Mouse (Mus musculus) CH12F3 (cell line): Measurements from ENCODE around the gene Nme7.

ENCODE experiments used
- in situ Hi-C: fragments of 300-500 bp; cut with MboI; formaldehyde crosslinking; loops from 2 replicates; pipeline ENCODE4 v1.14.3; 2020; ENCODE audit warnings: low sequenced_read_pairs

Nme7 gene

DNA sequence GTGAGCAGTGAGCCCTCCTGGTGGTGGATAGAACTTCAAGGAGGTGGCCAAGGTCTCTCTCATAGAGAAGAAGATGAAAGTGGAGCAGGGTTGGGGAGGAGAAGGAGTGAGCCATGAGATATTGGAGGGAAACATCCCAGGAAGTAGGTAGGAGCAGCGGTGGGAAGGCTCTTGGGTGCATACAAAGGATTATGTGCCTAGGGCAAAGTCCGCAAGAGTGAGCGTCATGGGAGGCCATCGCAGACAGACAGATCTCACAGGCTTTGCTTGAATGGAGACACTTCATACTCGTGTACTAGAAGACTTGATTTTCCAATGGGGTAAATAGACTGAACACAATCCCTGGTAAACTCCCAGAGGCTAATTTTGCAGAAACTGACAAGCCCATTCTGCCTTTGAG is 14.6 kb downstream of the Nme7 start:
- in situ Hi-C loops, result loop anchor here (25.0 kb wide), 1 partner anchor 819 kb away; no protein-coding TSS in a partner anchor

DNA sequence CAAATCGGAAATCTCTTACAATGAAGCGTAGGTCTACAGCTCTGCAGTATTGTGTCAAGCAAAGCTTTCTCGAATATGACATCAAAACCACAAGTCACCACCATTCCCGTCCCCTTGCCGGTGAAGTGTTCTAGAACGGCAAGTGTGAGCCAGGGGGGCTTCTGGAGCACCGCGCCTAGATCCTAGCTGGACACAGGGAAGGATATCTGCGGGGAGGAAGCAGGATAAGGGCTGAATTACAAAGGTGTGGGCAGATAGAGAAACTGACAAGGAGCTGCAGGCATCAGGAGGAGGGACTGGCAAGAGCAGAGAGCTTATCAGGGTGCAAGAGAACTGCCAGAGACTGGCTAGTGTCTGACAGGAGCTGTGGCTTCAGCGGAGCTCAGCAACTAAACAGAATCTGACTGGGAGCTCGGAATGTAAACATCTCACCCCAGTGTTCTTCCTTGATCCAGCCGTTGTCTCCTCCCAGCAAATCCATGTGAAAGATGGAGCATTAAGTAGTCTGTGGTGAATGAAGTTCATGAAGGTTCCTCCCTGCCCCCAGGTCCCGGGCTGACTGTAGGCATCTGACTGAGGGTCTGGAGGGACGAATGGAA is 15.7 kb downstream of the Nme7 start:
- in situ Hi-C loops, result loop anchor here (25.0 kb wide), 1 partner anchor 818 kb away; no protein-coding TSS in a partner anchor

DNA sequence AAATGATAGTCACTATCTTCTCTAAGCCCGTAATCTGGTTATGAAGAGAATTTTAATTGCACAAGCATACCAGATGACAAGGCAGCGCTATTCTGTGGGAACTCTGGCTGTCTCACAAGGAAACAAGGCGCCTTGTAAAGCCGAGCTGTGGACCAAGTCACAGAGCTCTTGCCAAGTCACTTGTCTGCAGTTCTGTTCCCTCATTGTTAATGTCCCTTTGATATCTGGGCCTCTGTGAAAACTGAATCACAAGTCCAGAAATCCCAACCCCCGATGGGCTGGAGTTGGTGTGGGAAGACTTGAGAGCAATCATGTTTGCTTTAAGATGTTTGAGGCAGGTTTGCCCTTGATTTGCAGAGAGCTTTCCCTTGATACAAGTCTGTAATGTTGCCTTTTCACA is 16.8 kb downstream of the Nme7 start:
- in situ Hi-C loops, result loop anchor here (25.0 kb wide), 1 partner anchor 817 kb away; no protein-coding TSS in a partner anchor

DNA sequence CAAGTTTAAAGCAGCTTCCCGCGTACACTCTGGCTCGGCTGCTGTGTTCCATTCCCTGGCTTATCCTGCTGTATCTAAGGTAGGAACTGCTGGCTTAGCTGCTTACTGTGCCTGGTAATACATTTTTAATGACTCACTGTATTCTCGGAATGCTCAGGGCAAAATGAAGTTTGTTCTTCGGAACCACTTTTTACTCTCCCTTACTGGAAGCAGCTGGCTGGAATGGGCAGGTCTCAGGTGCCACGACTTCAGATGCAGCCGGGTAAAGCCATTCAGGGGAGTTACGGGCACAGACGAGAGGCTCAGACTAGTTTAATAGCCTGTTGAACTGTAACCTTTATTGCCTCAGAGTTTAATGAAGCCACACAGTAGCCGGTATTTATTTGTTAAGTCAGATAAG is 17.5 kb downstream of the Nme7 start:
- in situ Hi-C loops, result loop anchor here (25.0 kb wide), 1 partner anchor 816 kb away; no protein-coding TSS in a partner anchor

DNA sequence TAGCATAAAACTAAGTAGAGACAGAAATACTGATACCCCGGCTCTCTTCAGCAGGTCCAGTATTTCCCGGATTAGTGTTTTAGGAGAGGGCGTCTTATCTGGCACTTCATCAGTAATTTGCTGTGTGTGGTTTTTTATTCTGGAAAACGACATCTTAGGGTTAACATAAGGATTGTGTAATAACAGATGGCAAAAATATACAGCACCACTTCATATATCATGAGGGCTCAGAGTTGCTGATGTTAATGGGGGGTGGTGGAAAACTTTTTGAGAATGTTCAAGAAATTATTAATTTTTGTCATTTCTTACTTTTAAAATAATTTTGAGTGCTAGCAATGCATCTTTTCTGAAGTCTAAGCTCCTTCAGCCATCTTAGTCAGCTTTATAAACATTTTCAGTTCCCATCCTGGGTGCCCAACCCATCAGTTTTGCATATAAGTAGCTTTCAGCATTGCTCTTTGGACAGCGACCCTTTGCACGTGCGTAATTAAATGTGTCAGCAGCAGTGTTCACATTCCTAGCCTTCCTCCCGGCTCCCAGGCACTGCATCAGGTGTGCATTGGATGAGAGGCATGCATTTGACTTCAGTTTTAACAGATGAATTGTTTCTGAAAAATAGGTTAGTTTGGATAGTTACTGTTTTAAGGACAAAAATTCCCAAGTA is 19.2 kb downstream of the Nme7 start:
- in situ Hi-C loops, result loop anchor here (25.0 kb wide), 1 partner anchor 814 kb away; no protein-coding TSS in a partner anchor

DNA sequence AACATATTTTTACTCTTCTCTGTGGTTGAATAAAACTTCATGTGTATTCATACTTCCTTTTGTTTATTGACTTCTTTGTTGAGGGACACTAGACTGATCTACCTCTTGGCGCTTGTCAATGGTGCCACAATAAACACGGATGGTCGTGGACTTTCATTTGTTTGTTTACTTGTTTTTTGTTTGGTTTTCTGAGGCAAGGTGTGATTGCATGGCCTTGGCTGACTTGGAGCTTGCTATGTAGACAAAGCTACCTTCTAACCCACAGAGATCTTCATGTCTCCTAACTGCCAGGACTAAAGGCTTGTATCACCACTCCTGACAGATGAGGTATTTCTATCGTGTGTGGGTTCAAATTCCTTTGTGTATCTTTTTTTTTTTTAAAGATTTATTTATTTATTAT is 20.3 kb downstream of the Nme7 start:
- in situ Hi-C loops, result loop anchor here (25.0 kb wide), 1 partner anchor 813 kb away; no protein-coding TSS in a partner anchor

DNA sequence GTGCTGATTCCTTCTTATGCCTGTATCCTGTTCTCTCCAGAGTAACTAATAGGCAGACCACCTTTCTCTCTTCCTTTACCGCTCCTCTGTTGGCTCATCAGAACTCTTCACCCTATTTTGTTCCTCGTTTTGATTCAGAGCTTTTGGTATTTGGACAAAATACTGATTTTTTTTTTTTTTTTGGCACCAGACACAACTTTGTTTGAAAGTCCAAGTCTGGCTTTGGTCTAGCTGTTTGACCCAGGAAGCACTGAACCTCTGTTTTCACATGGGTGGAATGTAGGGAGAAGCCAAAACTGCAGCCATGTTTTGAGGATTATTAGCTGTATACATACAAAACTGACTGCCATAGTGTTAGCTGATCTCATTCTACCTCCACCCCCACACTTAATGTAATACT is 21.0 kb downstream of the Nme7 start:
- in situ Hi-C loops, result loop anchor here (25.0 kb wide), 1 partner anchor 812 kb away; no protein-coding TSS in a partner anchor

DNA sequence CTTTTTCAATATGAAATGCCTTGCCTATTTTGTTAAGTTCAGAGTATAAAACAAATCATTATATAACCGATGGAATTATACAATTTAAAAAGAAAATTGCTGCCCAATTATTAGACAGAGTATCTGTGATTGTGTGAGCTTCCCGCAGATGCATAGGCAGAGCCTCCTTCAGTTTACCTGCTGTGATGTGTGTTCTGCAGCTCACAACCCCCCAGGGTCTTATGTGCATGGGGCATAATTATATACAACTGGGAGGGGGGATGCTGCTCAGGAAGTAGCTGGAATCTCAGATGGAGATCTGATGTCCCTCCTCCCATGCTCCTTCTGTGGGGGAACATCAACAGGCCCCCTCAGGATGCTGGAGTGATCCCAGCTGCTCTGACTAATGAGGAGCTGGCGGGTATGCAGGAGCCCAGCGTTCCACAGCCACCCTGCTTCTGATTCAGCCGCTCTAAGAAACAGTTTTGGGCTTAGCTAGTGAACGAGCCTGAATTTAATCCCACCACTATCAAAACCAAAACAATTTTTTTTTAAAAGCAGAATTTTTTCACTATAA is 22.8 kb downstream of the Nme7 start:
- in situ Hi-C loops, result no loop called here

DNA sequence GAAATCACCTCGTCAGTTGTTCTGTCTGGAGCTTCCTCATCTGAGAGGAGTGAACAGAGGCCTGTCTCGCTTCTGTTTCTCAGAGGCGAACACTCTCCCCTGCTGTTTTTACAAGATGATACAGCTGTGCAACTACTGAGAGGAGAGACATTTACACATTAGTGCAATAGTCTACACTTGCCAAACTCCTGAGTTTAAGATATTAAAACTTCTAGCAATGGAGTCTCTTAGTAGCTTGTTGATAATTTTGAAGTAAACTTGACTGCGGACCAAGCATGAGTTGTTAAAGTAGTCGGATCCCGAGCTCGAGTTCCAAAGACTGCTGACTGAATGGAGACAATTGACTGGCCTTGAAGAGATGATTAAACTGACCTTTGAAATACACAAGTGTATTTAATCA is 23.8 kb downstream of the Nme7 start:
- in situ Hi-C loops, result no loop called here

DNA sequence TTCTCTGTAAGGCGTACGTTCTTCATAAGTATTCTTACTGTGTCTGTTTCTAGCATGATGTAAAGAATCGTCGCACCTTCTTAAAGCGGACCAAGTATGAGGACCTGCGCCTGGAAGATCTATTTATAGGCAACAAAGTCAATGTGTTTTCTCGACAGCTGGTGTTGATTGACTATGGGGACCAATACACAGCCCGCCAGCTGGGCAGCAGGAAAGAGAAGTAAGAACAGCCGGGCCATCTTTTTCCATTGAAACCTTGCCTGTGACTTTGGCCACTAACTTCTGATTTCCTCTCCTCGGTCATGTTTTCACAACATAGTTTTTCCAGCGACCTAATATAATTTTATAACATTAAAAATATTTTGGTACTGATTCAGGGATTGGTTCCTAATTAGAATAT is 28.6 kb downstream of the Nme7 start:
- in situ Hi-C loops, result no loop called here

DNA sequence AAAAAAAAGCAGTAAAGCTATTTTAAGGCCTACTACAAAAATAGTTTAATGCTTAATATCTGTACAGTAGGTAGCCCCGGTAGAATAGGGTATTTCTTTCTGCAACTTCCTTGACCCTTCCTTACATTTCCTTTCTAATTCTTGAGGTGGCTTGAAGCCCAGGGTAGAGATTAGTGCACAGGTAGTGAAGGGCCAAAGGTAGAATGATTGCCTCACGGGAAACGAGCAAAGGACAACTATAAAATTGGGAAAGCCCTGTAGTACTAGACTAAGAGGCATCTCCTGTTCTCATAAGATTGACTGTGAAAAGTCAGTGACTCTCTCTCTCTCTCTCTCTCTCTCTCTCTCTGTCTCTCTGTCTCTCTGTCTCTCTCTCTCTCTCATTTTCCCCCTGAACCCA is 31.5 kb downstream of the Nme7 start:
- in situ Hi-C loops, result no loop called here

DNA sequence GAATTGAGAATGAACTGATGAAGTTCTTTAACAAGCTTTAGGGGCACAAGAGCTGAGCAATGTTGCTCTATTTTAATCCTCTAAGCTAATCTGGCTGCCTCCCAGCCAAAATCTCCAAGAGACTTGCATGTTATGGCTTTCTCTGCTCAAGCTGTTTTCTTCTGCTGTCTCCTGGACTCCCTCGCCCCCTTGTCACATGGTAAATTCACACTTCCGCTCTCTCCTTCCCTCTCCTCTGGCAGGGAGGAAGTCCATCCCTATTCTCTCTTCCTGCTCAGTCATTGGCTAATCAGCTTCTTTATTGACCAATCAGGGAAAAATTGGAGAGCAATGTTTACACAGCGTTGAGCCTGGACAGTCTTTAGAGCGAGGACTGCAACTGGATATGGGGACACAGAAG is 31.9 kb downstream of the Nme7 start:
- in situ Hi-C loops, result no loop called here

DNA sequence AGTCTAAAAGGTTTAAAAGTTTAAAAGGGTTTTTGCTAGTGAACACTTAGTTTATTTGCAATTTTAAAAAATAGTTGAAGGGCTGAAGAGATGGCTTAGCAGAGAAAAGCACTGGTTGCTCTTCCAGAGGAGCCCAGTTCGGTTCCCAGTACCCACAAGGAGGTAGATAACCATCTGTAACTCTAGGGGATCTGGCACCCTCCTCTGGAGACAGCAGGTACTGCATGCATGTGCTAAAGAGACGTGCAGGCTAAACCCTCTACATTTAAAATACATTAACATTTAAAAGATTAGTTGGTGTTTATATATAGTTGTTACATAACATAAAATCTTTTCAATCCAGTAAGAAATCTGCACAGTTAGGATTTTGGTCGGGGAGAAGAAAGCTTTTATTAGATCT is 38.2 kb downstream of the Nme7 start:
- in situ Hi-C loops, result no loop called here

DNA sequence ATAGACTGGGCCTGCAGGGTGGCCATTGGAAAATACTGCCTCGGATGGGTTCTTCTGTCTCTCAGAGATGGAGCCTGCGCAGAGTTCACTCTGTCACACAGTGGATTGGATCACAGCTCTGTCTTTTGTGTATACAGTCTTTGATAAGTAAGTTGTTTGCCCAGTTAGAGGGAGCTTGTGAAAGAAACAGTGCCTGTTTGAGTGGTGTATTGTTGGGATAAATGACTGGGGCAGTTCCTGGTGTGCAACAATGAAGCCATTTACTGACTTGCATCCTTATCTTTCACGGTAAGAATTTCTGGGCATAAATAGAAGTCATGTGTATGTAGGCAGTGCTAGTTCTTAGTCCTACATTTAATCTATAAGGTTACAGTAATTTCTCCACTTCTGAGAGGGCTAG is 49.5 kb downstream of the Nme7 start:
- in situ Hi-C loops, result no loop called here

DNA sequence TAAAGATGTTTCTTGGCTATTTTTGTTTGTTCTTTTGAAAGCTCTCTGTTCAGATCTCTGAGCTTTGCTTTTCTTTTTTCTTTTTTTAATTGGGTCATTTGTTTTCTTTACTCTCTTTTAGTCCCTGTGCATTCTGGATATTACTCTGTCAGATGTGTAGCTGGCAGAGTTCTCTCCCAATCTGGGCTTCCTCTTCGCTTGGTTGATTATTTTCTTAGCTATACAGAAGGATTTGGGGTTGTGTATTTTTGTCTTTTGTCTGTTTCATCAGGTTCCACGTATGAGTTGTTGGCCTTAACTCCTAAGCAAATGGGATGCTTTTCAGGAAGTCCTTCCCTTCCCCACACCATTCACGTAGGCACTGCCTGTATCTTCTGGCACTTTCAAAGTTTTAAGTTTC is 54.1 kb downstream of the Nme7 start:
- in situ Hi-C loops, result no loop called here

DNA sequence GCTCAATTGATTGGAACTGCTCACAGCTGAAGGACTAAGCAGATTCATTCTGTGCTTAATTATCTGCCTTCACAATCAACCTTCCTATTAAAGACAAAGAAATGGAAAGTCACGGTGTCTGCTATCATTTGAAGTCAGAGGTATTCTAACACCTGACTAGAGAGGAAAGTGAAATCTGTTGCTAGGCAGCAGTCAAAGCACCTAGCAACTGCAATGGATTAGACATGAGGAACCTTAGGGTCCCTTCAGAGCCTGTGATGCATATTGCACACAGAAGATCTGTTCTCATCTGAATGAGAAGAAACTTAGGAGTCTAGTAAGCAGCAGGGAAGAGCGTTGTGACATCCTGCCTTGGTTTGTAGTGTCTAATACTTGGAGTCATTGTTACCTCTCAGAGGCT is 58.1 kb downstream of the Nme7 start:
- in situ Hi-C loops, result no loop called here

DNA sequence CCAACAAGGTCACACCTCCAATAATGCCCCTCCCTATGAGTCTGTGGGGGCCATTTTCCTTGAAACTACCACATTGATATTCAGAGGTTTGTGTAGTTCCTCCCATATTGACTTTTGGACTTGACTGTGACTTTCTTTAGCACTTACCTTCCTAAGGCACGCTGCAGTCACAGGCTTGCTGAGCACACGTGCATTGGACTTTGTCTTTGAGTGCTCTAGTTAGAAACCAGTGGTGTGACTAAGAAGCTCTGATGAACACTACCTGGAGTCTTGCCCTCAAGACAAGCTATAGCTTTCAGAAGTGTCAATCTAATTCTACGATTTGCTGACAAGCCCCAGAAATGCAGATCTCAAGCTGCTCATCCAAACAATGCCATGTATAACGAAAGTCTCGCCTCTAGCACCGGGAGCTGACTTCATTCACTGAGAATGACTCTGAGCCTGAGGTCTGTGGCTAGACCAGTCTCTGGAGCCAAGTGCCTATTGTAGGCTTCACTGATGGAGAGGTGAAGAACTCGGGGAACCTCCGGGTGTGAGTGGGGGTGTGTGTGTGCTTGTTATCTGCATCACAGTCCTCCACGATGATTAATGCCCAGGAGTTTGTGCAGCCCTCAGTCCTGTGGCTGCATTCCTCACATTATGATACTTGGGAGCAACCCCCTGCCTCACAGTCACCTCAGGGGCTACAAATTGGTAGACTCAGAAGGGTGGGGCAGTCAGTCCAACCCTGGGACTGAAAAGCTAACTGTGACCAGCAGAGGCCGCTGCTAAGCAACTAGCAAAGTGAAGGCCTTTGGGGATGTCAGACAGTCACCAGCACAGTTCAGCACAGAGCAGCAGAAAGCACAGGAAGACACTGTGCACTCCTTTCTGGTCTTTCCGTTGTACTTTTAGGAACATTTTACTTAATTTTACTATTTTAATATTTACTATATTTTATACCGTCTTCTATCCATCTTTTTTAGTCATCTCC is 62.5 kb downstream of the Nme7 start:
- in situ Hi-C loops, result no loop called here

DNA sequence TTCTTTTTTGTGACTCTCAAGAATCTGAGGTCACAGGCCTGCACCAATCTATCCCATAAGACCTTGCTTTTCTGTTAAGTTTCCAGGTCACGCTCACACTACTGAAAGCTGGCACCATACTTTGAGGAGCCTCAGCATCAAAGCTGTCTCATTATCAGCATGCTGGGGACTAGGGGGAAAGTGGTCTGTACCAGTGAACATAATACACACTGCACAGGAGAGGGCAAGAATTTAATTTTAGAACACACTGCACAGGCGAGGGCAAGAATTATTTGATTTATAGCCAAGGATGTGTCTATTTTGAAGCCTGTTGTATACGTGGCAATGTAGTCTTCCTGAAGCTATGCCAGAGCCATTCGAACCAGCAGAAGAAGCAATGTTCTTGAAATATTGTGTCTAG is 64.2 kb downstream of the Nme7 start:
- in situ Hi-C loops, result no loop called here

DNA sequence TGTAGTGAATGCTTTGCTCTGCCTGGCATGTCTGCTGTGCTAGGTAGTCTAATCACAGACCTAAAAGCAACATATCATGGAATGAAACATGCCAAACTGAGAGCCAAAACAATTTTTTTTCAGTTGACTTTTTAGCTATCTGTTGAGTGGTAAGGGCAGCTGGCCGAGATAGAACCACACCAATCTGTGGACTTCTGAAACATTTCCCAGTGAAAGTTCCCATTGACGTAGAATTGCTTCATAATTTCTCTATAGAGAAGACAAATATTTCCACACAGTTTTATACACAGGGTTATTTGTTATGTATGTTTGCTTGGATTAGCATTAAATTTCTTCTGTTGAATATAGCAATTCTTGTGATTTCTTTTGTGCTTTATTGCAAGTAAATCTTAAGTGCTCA is 65.9 kb downstream of the Nme7 start:
- in situ Hi-C loops, result no loop called here

DNA sequence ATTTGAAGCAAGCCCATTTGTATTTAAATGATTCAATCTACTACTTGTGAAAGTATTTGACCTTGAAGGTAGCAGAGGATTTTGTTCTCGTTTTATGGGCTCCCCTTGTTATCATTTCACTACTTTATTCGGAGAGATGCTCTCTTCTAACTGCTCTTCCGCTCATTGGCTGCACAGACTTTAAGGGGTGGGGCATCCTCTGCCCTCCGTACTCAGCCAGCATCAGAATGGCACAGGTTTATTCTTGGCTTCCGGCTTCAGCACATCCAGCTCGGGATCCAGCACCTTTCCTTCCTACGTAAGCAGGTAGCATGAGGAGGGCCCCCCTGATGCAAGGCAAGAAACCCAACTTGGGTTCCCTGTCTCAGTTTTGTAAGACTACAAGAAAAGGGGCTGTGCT is 69.1 kb downstream of the Nme7 start:
- in situ Hi-C loops, result no loop called here

DNA sequence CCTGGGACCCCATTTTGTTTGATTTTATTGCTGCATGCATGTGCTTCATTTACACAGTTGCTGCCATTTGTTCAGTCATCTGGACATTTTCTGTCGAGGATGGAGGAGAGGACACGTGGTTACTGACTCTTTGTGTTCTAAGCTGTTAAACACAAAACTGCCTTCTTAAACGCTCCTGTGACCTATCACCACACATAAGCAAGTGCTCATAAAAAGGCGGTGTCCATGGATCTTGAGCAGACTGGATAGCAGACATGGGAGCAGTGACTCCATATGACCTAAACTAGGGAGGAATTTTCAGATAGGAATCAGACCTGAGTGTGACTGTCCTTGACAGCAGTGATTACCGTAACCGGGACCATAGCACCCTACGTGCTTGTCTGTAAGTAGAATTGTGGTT is 70.1 kb downstream of the Nme7 start:
- in situ Hi-C loops, result no loop called here
